Mouse (Mus musculus) neutrophil, adult 59 days (primary cell): ENCODE data around the gene Cog7. TPM values are rescaled to one million over a fixed set of nuclear protein-coding genes. Genes with fewer than 3 reads are reported as not detected.

ENCODE experiments used
- total RNA-seq, 2 experiments: library from RNA; stranded (reverse); gene quantifications; 1 replicate in 1 of 2; 2 replicates in 1 of 2; pipeline ENCODE4 v1.2.4; 2023

The Cog7 gene
- 10 to 100 TPM in 1 of 2 experiments, 1 to 10 TPM in 1; 9.9 to 10.4 TPM for total RNA-seq

DNA sequence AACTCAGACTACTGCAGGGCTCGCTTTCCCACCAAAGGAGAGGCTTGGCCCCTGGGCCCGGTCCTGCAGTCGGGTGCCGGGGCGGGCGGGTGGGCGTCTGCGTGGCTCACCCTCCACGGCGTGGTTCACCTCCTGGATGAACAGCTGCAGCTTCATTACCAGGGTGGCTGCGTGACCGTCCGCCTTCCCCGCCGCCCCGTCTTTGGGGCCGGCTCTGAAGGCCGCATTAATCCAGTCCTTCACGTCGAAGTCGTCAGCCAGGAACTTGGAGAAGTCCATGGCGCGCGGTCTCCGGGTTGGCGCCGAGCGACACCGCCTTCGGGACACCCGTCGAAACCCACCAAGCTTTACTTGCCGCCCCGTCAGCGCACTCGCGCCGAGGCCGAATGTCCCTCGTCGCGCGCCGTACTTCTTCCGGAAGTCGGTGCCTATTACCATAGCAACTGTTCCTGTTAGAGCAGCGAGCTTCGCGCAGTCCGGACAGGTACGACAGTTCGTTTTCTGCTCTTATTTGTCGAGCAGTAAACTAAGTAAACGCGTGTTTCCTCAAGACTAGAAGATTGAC is at the start of gene Cog7:
Gene Cog7 (minus strand): TSS at position 405 of the 565 bp plus-strand sequence.

DNA sequence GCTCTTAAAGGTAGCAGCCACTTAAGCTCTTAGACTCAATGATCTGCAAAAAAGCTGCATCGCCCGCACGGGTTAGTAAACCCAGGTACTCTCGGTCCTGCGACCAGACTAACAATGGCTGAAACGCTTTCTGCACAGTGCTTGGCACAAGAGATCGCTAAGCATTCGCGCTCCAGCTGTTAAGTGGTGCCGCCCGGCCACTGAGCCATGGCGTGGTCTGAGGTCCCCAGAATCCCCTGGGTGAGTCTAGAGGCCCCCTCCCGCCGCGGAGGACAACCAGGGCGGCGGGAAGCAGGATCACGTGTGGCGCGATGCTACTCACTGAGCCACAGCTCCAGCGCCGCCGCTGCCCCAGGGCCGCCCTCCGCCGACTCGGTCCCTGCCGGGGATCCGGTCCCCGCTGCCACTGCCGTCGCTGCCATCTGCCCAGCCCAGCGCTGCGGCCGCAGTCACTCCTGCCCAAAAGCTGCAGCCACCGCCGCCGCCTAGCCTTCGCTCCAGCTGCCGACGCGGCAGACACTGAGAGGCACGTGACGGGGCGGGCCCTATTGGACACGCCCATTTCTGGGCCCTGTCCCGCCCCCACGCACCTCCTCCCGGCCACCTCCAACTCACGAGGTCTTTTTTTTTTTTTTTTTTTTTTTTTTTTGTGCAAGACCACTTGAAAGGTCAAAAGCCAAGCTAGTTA is 39.3 kb upstream of the Cog7 start, which contains the start of gene Gga2:
Gene Gga2 (minus strand): TSS at position 556 of the 688 bp plus-strand sequence.

DNA sequence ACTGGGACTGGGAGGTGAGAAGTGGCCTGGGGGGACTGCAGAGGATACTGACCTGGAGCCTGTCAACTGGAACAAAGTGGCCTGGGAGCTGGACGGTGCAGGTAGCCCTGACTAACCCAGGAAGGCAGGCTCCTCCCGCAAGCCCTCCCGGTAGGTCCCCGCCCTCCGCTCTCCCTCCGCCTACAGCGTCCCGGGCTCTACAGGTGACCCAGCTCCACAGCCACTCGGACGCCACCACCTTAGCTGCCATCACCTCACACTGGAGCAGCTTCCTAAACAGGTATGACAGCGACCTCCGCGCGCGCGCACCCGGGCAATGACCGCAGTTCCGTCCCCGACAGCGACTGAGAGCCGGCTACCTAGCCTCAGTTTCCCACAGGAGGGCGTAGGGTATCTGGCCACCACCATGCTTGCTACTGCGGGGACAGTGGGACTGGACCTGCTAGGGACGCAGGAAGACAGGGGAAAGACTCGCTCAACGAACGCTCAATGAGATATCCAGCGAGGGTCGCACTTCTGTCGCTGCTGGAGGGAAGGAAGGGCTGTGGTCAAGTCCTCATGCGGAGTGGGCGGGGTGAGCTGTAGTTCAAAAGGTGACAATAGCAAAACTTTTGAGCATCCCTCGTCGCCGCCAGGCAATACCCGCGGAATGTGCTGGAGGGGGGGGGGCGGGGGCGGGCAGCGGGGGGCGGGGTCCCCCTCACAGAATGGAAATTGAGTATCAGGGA is 116.5 kb downstream of the Cog7 start, which contains the start of gene Scnn1b:
Gene Scnn1b (plus strand): TSS at position 181 of the 728 bp plus-strand sequence.

Other genes starting within 250 kb of the Cog7 start
- not detected for gene Scnn1g, start 247.2 kb downstream of the Cog7 start, total RNA-seq
- not detected for gene Scnn1b, start 116.7 kb downstream of the Cog7 start, total RNA-seq
- 10 to 100 TPM; 16.3 to 16.6 TPM for gene Gga2, start 39.5 kb upstream of the Cog7 start, total RNA-seq
- gene Ubfd1, start 85.5 kb upstream of the Cog7 start, total RNA-seq, result 10 to 100 TPM; 11.7 to 17.6 TPM
- gene Ears2, start 85.6 kb upstream of the Cog7 start, total RNA-seq, result 1 to 10 TPM; 1.7 to 1.8 TPM
- 10 to 100 TPM; 37.9 to 52.5 TPM for gene Ndufab1, start 120.2 kb upstream of the Cog7 start, total RNA-seq
- 1 to 10 TPM; 5.1 to 8.1 TPM for gene Palb2, start 151.3 kb upstream of the Cog7 start, total RNA-seq
- gene Dctn5, start 151.3 kb upstream of the Cog7 start, total RNA-seq, result 10 to 100 TPM; 52.6 to 55.7 TPM
- 10 to 100 TPM; 46.3 to 48.2 TPM for gene Plk1, start 177.7 kb upstream of the Cog7 start, total RNA-seq
- gene Ern2, start 204.5 kb upstream of the Cog7 start, total RNA-seq, result not detected
- gene Chp2, start 237.8 kb upstream of the Cog7 start, total RNA-seq, result under 1 TPM; 0.53 to 0.56 TPM